Mouse (Mus musculus) B cell, adult (primary cell): ENCODE data around the gene Zdhhc19. TPM values are rescaled to one million over a fixed set of nuclear protein-coding genes. Genes with fewer than 3 reads are reported as not detected.

Source experiments
- total RNA-seq: library from RNA; stranded (reverse); gene quantifications from 4 replicates; pipeline ENCODE4 v1.2.4, GENCODE M21; 2023; ENCODE audit not compliant: inconsistent age

Gene Zdhhc19
- not detected in 4 replicates for total RNA-seq

DNA sequence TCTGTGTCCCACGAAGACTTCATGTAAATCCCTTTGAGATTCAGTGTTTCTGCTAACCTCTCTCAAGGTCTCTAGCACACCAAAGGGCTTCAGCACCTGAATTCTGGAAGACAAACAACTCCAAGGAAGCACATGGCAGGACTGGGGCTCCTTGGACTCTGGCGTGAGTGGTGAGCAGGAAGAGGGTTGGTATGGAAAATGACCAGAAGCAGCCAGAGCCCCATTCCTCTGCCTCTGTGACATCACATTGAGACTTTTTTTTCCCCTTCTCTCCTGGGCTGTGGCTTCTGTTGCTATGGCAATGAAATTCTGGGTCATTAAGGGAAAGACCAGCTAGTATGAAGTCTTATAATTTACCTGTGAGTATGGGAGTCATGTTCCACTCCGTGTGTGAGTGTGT is at the start of gene Zdhhc19:
TSS of gene Zdhhc19 (plus strand) at position 301 of the 400 bp plus-strand sequence.

GRCm38 (mm10) chr16:32487234-32488111 is 8.6 kb upstream of the Zdhhc19 start, which contains the start of gene Slc51a:
Slc51a (minus strand) TSS chr16:32487879.

DNA sequence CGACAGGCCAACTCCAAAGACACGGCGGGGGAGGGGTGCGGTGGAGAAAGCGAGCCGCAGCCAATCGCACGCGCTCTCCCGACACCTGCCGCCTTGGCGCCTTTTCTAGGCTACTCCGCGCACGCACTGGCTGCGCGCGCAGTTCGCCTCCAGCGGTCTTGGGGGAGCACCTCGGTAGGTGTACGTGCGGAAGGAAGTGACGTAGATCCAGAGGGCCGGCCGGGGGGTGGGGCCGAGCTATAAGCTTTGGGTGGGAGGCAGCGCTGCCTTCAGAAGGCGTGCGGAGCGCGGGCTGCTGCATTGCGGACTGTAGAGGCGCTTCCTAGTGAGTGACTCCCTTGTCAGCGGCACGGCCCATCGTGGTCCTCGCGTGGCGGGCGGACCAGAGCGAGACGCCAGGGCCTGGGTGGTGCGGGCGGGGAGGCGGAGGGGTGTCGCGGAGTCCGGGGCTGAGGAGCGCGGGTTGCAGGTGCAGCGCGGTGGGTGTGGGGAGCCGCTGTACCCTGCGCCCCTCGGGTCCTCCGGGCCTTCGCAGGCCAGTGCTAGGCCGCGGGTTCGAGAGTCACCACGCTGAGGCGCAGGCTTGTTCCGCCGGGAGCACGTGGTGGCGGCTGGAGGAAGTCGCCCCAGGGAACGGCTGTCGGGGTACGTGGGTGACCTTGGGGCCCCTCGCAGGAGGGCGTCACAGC is 112.8 kb downstream of the Zdhhc19 start, which contains the start of gene Tfrc:
TSS of gene Tfrc (plus strand) at position 209 of the 689 bp plus-strand sequence.

Other genes with a start within 250 kb of the Zdhhc19 start
- gene Fbxo45, start 249.1 kb upstream of the Zdhhc19 start, total RNA-seq: 8.8 to 10.3 TPM (median 9.9 TPM) in 4 replicates
- gene Wdr53, start 249.0 kb upstream of the Zdhhc19 start, total RNA-seq: 8.6 to 14.0 TPM (median 12.9 TPM) in 4 replicates
- gene Smco1, start 224.8 kb upstream of the Zdhhc19 start, total RNA-seq: 0.48 to 0.99 TPM (median 0.68 TPM) in 4 replicates
- gene Rnf168, start 218.8 kb upstream of the Zdhhc19 start, total RNA-seq: 12.8 to 17.4 TPM (median 14.9 TPM) in 4 replicates
- gene Ubxn7, start 164.0 kb upstream of the Zdhhc19 start, total RNA-seq: 60.9 to 71.7 TPM (median 68.2 TPM) in 4 replicates
- 0.42 TPM in 1 of 4 replicates, not detected in the others for gene Tm4sf19, start 95.8 kb upstream of the Zdhhc19 start, total RNA-seq
- 4.3 to 6.6 TPM (median 5.2 TPM) in 4 replicates for gene Tctex1d2, start 76.6 kb upstream of the Zdhhc19 start, total RNA-seq
- gene Pcyt1a, start 65.3 kb upstream of the Zdhhc19 start, total RNA-seq: 50.1 to 69.7 TPM (median 59.3 TPM) in 4 replicates
- not detected in 4 replicates for gene Slc51a, start 8.4 kb upstream of the Zdhhc19 start, total RNA-seq
- gene Tfrc, start 112.7 kb downstream of the Zdhhc19 start, total RNA-seq: 85.6 to 106 TPM (median 93.0 TPM) in 4 replicates
- 112 to 142 TPM (median 137 TPM) in 4 replicates for gene Tnk2, start 147.6 kb downstream of the Zdhhc19 start, total RNA-seq
- not detected in 4 replicates for gene Muc4, start 239.6 kb downstream of the Zdhhc19 start, total RNA-seq